Comparison of ENCODE assay signal across 7 mouse cellular contexts in the genomic region with DNA sequence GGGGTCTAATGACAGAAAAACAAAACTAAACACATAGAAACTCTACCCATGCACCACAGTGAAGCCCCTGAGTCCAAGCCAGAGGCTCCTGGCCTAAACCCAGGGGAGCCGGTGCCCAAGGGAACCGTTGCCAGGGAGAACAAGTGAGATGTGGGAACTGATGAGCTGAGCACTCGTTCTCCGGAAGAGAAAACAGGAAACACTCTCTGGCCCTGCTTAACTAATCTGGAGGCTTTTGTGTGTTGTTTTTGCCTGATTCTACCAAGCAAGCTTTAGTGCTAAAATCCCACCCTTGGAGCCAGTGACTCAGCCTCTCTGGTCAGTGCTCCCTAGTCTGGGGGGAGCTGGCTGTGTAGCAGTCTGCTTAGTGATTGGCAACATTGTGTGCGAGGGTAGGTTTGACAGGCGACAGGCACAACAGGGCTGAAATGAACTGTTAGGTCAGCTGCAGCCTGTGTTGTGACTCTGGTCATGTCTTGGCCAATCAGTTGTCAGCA.
DNase-seq lines count a peak whose midpoint lies in the region; ATAC-seq and TF ChIP-seq lines count a peak whose summit lies in the region.

No protein-coding gene starts in this region.

- DNase-seq in lung, postnatal 4 days, result peak; percentile 20 to 39
- DNase-seq in lung, adult 2 months, result no peak
- no peak for DNase-seq in retina, postnatal 1 day
- no peak for DNase-seq in adrenal gland, adult (ENCODE audit: inconsistent age in 2 of 2, low spot score in 1 of 2)

- peak overlapping the region; percentile 48; the same call in 1 of the 2 replicates for H3K27ac ChIP-seq in embryonic facial prominence, embryonic 13.5 days
- H3K27ac ChIP-seq in hindbrain, embryonic 12.5 days, result 0 out of 2 replicates have a peak overlapping the region, but pooled peaks have one; percentile 8

- WGBS in lung, adult 2 months, result 38% methylated on average over 6 of the region's 6 CpGs
- 57% methylated on average over 6 of the region's 6 CpGs for WGBS in embryonic facial prominence, embryonic 13.5 days
- 56% methylated on average over 6 of the region's 6 CpGs for WGBS in hindbrain, embryonic 12.5 days

- TF ChIP-seq POLR2A in lung, adult 2 months (IDR thresholded peaks at IDR 0.05; ENCODE audit: borderline replicate concordance, extremely low read depth, low read depth, low read length), result no peak

- TF ChIP-seq CTCF in lung, adult 2 months (IDR thresholded peaks at IDR 0.05; ENCODE audit: insufficient read depth, low read length), result no peak

- H3K9me3 ChIP-seq in embryonic facial prominence, embryonic 13.5 days, result no peaks in the 10 kb centered on the region
- no peaks in the 10 kb centered on the region for H3K9me3 ChIP-seq in hindbrain, embryonic 12.5 days (replicated peaks)

- H3K9ac ChIP-seq in embryonic facial prominence, embryonic 13.5 days, result no peak overlapping the region
- H3K9ac ChIP-seq in hindbrain, embryonic 12.5 days, result no peak overlapping the region

- no peaks in the 10 kb centered on the region for H3K27me3 ChIP-seq in embryonic facial prominence, embryonic 13.5 days
- no peaks in the 10 kb centered on the region for H3K27me3 ChIP-seq in hindbrain, embryonic 12.5 days

- H3K4me1 ChIP-seq in lung, adult 2 months (ENCODE audit: control insufficient read depth, insufficient read depth, low read length), result no peaks in the 10 kb centered on the region
- peaks cover 29% of the 10 kb centered on the region for H3K4me1 ChIP-seq in embryonic facial prominence, embryonic 13.5 days
- H3K4me1 ChIP-seq in hindbrain, embryonic 12.5 days, result peaks cover 35% of the 10 kb centered on the region

- no peak for ATAC-seq in embryonic facial prominence, embryonic 13.5 days (ENCODE audit: insufficient number of reproducible peaks, insufficient read depth, low FRiP score, low TSS enrichment, low read depth)
- ATAC-seq in hindbrain, embryonic 12.5 days (ENCODE audit: low FRiP score), result no peak
- ATAC-seq in monocyte, adult 5-6 weeks (replicated peaks; ENCODE audit: insufficient number of reproducible peaks, low FRiP score, low TSS enrichment, poor library complexity, severe bottlenecking), result peak; percentile 40; the same call in 1 of the 2 replicates

- H3K4me2 ChIP-seq in embryonic facial prominence, embryonic 13.5 days, result no peak overlapping the region
- H3K4me2 ChIP-seq in hindbrain, embryonic 12.5 days (replicated peaks), result no peak overlapping the region

- H3K4me3 ChIP-seq in lung, adult 2 months (replicated peaks; ENCODE audit: extremely low read depth, low read depth, low read length), result no peak overlapping the region
- no peak overlapping the region for H3K4me3 ChIP-seq in embryonic facial prominence, embryonic 13.5 days
- no peak overlapping the region for H3K4me3 ChIP-seq in hindbrain, embryonic 12.5 days

- H3K36me3 ChIP-seq in embryonic facial prominence, embryonic 13.5 days, result no peaks in the 10 kb centered on the region
- no peaks in the 10 kb centered on the region for H3K36me3 ChIP-seq in hindbrain, embryonic 12.5 days

Comparison
In these comparisons a context has a peak if more than half of its experiments do, and no peak if none do; other contexts are left out.
1. DNase-seq: peak in lung, postnatal 4 days (2 of 2); none in lung, adult 2 months (single experiment), retina, postnatal 1 day (single experiment) and adrenal gland, adult (0 of 2).